Mouse (Mus musculus): ENCODE data around the gene Ncoa1.
A peak's percentile ranks its signal among the peaks of the same experiment; 100 is the strongest.
"Not testable (repeated sequence)": the region's sequence is repeated elsewhere in the genome, so short reads cannot be mapped to it uniquely, and the experiment has no call there.

Gene Ncoa1

DNA sequence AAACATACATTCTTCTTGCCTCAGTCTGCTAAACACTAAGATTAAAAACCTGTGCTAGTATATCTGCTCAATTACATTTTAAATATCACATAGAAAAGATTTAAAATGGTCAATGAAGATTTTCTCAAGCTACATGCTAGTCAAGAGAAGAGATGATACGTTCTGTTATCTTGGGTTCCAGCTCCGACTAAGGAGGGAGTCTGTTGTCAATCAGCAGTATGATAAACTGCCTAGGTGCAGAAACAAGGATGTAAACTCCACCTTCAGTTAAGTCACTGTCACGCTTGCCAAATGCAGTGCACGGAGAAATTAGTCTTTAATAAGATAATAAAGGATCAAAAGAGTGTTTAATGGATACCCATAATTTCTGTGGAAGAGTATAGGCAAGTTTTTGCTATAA is 178.4 kb downstream of the Ncoa1 start:
- no peak for DNase-seq

DNA sequence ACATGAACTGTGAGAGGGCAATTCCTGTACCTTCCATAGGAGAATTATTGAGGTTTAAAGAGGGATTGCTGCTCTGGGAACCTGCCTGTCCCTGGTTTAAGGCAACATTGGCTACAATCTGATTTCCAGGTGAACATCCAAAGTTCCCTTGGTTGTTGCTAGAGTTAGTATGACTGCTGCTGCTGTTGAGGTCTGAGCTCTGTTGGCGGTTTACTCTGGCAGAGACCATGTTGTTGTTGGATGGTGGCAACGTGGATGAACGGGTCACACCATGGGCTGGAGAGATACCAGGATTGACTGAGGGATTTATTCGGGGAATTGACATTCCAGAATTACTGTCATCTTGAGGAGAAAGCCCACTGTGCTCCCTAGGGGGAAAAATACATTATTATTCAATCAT is 181.1 kb downstream of the Ncoa1 start:
- DNase-seq = no peak

DNA sequence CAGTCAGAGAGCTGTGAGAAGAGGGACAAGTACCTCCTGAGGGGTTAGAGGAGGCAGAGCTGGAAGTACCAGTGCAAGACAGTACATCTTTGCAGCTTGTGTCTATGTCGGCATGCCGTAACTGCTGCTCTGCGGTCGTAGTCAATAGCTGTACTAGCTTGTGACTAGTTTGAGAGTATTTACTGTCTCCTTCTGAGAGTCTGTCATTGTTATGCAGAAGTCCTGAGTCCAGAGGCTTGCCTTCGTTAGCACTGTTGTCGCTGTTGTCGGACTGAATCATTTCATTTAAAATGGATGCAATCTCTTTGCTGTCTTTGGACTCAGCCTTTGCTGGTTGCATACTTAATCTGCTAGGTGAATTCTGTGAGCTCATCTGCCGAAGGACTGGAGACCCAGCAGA is 181.7 kb downstream of the Ncoa1 start:
- no peak for DNase-seq

- DNase-seq = no peak
These were observed 183.2 kb downstream of the Ncoa1 start for GRCm38 (mm10) chr12:4293813-4294212.

- no peak for DNase-seq
These were observed 191.8 kb downstream of the Ncoa1 start for GRCm38 (mm10) chr12:4285186-4285585.

DNA sequence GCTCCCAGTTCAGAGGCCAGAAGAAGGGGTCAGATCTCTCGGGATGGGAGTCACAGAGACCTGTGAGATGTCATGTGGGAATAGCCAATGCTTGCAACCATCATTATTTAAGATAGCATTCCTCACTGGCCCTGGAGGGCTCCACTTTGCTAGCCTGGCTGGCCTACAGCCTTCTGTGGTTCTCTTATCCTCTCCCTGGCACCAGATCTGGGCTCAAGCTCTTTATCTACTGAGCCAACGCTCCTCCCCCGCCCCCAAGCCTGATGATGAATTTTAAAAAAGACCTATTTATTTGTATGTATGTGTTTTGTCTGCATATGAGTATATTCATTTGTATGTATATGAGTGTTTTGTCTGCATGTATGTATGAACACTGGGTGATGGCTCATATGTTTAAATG is 197.1 kb downstream of the Ncoa1 start:
- no peak for DNase-seq

DNA sequence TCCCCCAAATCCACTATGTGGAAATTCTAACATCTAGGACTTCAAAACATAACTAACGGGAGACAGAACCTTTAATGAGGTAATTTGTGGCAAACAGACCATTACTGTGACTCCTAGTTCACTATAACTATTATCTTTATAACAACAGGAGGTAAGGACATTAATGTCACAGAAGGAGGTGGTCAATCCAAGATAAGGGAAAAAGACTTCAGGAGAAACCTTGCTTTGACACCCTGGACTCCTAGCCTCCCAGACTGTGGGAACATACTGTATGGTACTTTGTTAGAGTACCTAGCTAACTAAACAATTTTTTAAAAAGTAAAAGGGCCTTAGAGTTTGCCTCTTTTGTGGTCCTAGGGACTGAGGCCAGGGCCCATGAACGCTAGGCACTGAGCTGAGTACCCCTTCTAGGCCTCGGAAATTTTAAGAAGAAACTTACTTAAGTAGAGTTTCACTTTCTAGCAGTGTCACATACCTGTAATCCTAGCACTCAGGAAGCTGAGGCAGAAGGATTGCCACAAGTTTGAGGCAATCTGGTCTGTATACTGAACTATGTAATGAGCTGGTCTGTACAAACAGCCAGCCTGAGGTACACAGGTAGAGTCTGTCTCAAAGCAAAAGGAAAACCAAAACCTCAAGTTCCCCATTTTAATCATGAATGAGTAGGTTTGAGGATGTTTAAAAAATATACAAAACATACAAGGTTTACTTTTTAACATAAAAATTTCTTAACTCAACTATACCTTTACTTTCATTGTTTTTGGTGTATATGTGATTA is 197.8 kb downstream of the Ncoa1 start:
- no peak for DNase-seq

DNA sequence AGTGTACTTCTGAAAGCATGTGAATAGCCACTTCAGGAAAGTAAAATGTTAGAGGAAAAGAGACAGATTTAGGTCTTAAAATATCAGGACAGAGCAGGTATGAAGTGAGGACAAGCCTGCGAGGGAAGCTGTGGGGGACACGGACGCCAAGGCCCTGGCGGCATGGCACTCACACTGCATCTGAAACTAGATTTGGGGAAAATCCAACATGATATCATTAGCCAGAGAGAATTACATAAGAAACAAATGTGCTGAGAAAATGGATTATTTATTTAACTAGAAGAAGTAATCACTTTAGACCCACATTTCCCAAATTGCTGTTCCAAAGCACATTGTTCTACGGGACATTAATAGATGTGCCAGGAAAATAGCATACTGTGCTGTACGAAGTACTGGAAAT is 205.9 kb downstream of the Ncoa1 start:
- DNase-seq = no peak

DNA sequence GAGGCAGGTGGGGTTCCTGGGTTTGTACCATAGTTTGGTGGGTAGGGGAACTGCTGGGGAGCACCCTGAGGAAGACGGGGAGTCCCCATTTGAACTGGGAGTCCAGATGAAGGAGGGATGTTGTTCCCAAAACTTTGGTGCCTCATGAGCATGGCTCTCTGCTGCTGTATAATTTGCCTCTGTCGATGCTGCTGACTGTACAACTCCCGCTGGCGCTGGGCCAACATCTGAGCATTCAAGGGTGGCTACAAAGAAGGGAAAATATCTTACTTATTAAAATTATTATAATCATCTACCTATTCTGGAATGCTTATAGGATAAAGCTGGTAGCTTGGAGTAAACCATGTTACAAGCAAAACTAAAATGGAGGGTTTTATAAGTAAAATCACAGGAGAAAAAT is 209.2 kb downstream of the Ncoa1 start:
- no peak for DNase-seq

DNA sequence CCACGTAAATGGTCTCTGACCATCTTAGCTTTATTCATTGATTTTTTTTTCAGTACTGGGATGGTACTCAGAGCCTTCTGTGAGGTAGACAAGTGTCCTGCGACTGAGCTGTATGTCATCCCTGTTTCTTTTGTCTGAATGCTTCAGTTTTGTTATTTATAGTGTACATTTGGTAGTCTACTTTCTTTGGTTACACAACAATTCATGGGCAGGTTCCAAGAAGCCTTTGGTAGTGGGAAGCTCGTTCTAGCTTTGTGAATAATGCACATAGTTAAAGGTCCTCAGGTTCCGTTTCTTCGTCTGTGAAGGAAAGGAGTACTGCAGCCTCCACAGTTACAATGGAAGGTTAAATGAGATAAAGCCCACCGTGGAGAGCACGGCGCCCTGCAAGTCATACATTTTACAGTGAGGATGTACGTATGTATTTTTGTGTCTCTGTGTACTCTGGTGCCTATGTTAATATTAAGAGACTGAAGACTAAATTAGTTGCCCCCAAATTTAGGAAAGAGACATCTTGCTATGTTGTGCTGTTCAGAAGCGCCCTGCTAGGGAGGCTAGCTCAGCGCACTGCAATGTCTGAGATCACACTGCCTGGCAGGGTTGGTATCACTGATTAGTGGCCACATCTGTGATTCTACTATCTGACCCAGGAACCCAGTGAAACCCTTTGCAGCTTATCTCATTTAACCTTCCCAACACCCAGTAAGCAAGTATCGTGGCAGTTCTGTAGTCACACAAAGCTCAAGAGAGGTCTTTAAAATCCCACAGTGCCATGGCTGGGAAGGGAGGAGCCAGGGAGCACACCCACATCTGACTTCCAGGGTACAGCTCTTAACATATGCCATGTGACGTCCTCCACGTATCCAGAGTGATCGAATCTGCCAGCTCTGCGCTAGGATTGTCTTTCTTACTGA is 224.0 kb downstream of the Ncoa1 start:
- DNase-seq = no peak

DNA sequence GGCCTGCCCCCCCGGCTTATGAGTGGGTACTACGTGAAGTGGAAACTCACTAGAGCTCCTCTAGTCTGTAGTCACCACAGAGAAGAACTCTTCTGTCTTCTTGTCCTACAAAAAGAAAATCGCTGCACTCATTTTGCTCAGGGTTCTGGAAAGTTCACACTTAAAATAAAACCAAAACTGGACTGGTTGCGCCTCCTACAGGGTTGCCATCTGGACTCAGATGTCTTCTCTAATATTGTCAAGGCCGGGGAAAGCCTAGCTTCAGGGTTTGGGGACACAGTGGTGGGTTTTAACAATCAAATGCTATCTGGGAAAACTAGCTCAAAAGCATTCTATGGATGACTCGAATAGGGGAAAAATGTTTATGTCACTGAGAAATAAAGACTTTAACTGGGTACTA is 227.2 kb downstream of the Ncoa1 start:
- no peak for DNase-seq

- DNase-seq = no peak
These were observed 231.2 kb downstream of the Ncoa1 start for GRCm38 (mm10) chr12:4245742-4246141.

GRCm38 (mm10) chr12:4243805-4244204 is 233.2 kb downstream of the Ncoa1 start:
- DNase-seq = no peak

DNA sequence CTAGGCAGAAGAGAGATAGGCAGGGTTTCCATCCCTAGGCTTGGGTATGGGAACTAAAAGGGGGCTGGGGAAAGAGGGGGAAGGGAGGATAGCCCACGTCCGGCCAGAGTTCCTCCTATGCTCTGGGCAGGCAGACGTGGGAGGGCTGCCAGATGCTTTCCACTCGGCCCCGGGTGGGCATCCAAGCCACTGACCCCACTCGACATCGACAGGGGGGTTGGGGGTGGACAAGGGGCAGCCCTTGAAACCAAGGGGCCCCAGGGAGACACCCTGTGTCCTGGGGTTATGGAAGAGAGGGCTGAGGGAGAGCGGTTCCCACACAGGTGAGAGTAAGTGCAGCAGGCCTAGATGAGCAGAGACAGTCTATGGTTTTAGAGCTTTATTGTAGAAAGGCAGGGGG is 236.7 kb downstream of the Ncoa1 start:
- DNase-seq = not testable (repeated sequence)

DNA sequence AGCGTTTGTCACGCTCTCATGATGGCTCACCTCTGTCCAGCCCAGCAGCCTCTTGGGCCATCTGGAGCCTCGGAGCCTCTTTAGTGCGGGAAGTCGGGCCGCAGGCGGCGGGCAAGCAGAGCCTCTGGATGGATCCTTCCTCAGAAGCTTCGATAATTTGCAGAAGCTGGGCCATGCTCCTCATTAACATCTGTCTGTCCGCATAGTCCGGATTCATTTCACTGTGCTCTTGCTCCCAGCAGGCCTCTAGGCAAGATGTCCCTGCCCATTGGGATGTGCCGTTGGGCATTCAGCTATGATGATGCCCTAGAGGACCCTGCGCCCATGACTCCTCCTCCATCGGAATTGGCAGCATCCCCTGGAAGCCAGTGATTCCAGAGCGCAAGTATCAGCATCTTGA is 239.5 kb downstream of the Ncoa1 start:
- DNase-seq = no peak

- DNase-seq = peak; percentile 95
These were observed 243.1 kb downstream of the Ncoa1 start, which contains the start of the genes Ptrhd1 and Cenpo for GRCm38 (mm10) chr12:4233572-4234508. Ptrhd1 (plus strand) TSS chr12:4234027. Cenpo (minus strand) TSS chr12:4234294.

- DNase-seq = no peak
These were observed 244.2 kb downstream of the Ncoa1 start for GRCm38 (mm10) chr12:4232777-4233176.

DNA sequence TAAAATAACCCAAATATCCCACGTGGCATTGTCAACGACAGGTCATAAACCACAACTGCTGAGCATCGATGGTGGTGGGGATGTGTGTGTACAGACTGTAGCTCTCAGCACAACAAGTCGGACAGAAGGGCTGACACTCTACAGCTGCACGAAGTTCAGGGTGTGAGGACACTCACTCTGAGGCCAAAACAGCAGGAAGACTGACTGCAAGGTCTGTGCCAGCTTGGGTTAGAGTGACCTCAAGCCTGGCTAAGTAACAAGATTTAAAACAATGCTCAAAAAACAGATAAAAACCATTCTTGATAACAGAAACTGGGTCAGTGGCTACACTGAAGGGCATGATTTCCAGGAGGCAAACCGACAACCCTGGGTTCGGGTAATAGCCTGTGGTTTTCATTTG is 246.8 kb downstream of the Ncoa1 start:
- DNase-seq = no peak

DNA sequence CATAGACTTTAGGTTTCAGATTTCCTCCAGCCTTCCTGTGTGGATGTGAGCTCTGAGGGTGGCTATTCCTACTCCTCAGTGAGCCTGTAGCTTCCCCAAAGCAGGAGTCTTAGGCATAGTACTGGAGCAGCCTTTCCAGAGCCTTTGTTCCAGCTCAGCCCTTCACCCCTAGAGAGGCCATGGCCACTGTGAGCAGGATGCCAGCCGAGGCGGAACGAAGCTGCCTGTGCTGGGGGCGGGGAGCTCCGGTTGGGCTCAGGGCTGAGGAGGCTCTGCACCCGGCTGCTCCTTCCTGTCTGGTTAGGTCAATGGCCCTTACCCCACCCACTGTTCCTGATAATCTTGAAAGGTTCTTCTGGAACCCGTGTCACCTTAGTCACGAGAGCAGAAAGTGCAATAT is 264.1 kb downstream of the Ncoa1 start:
- no peak for DNase-seq

DNA sequence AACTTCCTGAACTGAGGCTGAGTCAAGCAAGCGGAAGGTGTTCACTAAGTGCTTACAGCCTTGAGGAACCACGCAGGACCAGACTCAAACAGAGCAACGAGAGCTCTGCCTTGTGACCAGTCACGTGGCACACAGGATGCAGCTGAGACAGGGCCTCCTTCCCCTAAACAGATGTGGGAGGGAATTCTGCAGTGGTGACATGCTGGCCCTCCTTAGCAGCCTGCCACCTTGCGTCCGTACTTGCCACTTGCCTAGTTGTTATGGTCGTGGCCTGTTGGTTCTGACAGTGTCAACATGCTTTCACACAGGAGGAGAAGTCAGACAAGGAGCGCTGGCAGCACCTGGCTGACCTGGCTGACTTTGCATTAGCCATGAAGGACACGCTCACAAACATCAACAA is 265.8 kb downstream of the Ncoa1 start:
- DNase-seq = no peak

DNA sequence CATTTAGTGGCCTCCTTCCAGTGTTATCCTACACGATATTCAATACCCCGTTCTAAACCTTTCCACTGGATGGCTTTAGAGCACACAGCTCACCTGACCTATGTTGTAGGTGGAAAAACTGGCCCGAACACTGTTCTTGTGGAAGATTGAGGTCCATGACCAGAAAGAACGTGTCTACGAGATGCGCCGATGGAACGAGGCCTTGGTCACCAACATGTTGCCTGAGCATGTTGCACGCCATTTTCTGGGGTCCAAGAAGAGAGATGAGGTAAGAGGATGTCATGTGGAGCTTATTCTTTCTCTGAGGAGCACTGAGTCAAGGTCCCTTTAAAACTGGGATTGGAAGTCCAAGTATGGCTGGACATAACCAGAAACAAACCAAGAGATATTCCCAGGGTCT is 267.8 kb downstream of the Ncoa1 start:
- DNase-seq = no peak

GRCm38 (mm10) chr12:4208405-4209133 is 268.4 kb downstream of the Ncoa1 start:
- DNase-seq = peak; percentile 55

Data from thymus, postnatal 14 days (tissue).